Mouse (Mus musculus): Measurements from ENCODE around the gene Rpl18a.

DNA sequence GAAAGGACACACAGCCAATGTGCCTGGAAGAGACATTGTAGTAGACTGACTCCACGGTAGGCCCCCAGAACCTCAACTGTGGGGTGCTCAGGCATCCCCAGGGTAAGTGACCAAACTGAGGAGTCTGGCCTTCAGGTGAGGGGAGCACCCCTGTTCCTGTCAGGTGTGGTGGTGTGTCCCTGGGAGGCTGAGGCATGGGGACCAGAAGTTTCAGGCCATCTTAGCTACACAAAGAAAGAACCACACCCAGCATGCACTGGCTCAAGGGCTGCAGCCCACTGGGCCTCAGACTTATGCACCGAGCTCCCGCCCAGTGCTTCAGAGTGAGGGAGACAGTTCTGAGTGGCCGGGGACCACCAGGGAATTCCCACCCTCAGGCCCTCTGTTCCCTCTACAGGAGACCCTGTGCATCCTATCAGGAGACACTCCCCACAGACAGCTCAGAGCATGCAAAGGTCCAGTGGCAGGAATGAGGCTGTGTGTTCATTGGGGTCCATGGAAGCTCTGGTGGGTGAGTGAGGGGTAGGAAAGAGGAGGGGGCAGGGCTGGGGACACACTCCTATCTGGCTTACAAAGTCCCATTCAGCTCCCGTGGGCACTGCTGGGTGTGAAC, 25.9 kb downstream of the Rpl18a start:
- TF ChIP-seq CTCF (IDR thresholded peaks at IDR 0.05; ENCODE audit: low read depth, low read length): no peak
- no peak for TF ChIP-seq EP300 (IDR thresholded peaks at IDR 0.05; ENCODE audit: insufficient read depth, low read depth, low read length)
- TF ChIP-seq POLR2A (IDR thresholded peaks at IDR 0.05; ENCODE audit: insufficient read depth, low read length): no peak
